Comparison of ENCODE assay signal across 8 mouse cellular contexts in genomic region chr17:21679273-21680018, GRCm38 (mm10). TPM values are rescaled to one million over a fixed set of nuclear protein-coding genes. Genes with fewer than 3 reads are reported as not detected.
A peak's percentile ranks its signal among the peaks of the same experiment; 100 is the strongest.
DNase-seq lines count a peak whose midpoint lies in the region; ATAC-seq lines count a peak whose summit lies in the region.

No protein-coding gene starts in this region.

- peak; percentile 98 for DNase-seq in adipocyte (ENCODE audit: low spot score)
- peak; percentile 92 for DNase-seq in embryo, embryonic 10 days (ENCODE audit: low spot score)
- DNase-seq in gastrocnemius, postnatal 10 days, result peak; percentile 61
- peak; percentile 98 for DNase-seq in induced T-regulatory cell, adult 2 months (ENCODE audit: low read depth)
- DNase-seq in left cerebral cortex, adult 9 months (ENCODE audit: low spot score in 2 of 2), result peak; percentile 80 to 88
- peak; percentile 50 for DNase-seq in right cerebral cortex, postnatal 14 days
- DNase-seq in urinary bladder, postnatal 36 days (ENCODE audit: low spot score in 2 of 2), result peak; percentile 78 to 87

- peak; percentile 94 for ATAC-seq in megakaryocyte progenitor cell, adult 5-6 weeks (replicated peaks; ENCODE audit: poor library complexity)

RNA-seq across cellular contexts. Expression of gene Gm10226, which starts 12.2 kb away (rescaled TPM):
- total RNA-seq in gastrocnemius, postnatal 10 days (2021), result 1 to 10 TPM in 1 of 2 experiments, not detected in 1; 2.1 TPM
- 7.1 and 9.4 TPM in 2 replicates for total RNA-seq in megakaryocyte progenitor cell, adult 5-6 weeks (2015)
- 20.6 TPM in 1 of 2 replicates, not detected in the other for total RNA-seq in megakaryocyte progenitor cell, adult 5-6 weeks (2017)

RNA-seq across cellular contexts. Expression of gene Zfp760, which starts 28.1 kb away (rescaled TPM):
- 1 to 10 TPM; 1.9 to 3.5 TPM for total RNA-seq in gastrocnemius, postnatal 10 days (2021)
- 6.9 and 7.0 TPM in 2 replicates for total RNA-seq in megakaryocyte progenitor cell, adult 5-6 weeks (2015)
- 5.9 and 7.8 TPM in 2 replicates for total RNA-seq in megakaryocyte progenitor cell, adult 5-6 weeks (2017)

RNA-seq across cellular contexts. Expression of gene Zfp983, which starts 29.0 kb away (rescaled TPM):
- total RNA-seq in gastrocnemius, postnatal 10 days (2021), result 1 to 10 TPM; 2.0 to 3.3 TPM
- 6.8 and 10.6 TPM in 2 replicates for total RNA-seq in megakaryocyte progenitor cell, adult 5-6 weeks (2015)
- total RNA-seq in megakaryocyte progenitor cell, adult 5-6 weeks (2017), result 4.5 and 4.6 TPM in 2 replicates

RNA-seq across cellular contexts. Expression of gene Zfp229, which starts 51.1 kb away (rescaled TPM):
- total RNA-seq in gastrocnemius, postnatal 10 days (2021), result 1 to 10 TPM; 5.9 to 7.5 TPM
- 3.8 and 4.5 TPM in 2 replicates for total RNA-seq in megakaryocyte progenitor cell, adult 5-6 weeks (2015)
- 5.4 TPM in 2 replicates for total RNA-seq in megakaryocyte progenitor cell, adult 5-6 weeks (2017)

Comparison
In these comparisons a context has a peak if more than half of its experiments do, and no peak if none do; other contexts are left out.
1. Peak in every context shown above with its lines: DNase-seq and ATAC-seq.